Mouse (Mus musculus): ENCODE measurements around the gene 1110008L16Rik.

DNA sequence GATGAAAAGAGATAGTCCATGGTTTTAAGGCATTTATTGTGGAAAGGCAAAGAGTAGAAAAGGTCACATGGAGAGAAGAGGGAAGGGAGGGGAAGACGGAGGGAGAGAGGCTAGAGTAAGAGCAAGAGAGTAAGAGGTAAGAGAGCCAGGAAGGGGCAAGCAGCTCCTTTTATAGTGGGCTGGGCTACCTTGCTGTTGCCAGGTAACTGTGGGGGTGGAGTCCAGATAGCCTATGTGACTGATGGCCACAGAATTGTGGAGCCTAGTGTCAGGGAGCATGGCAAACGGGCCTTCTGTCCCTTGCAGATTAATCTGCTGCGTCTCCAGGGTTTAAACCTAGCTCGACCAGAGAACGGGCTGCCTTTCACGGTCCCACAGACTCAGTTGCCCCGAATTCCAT lies 12.5 kb downstream of the 1110008L16Rik start:
- TF ChIP-seq EP300 (IDR thresholded peaks at IDR 0.05; ENCODE audit: low read depth) (no peak), CTCF (IDR thresholded peaks at IDR 0.05; ENCODE audit: low read depth) (no peak)

Data from liver, embryonic 14.5 days (tissue).